Mouse (Mus musculus): ENCODE results near the gene Sestd1. TPM values are rescaled to one million over a fixed set of nuclear protein-coding genes. Genes with fewer than 3 reads are reported as not detected.
A peak's percentile ranks its signal among the peaks of the same experiment; 100 is the strongest.

The Sestd1 gene
- total and polyA plus RNA-seq, 2 experiments from 2014 or later: 28.1 to 59.9 TPM

DNA sequence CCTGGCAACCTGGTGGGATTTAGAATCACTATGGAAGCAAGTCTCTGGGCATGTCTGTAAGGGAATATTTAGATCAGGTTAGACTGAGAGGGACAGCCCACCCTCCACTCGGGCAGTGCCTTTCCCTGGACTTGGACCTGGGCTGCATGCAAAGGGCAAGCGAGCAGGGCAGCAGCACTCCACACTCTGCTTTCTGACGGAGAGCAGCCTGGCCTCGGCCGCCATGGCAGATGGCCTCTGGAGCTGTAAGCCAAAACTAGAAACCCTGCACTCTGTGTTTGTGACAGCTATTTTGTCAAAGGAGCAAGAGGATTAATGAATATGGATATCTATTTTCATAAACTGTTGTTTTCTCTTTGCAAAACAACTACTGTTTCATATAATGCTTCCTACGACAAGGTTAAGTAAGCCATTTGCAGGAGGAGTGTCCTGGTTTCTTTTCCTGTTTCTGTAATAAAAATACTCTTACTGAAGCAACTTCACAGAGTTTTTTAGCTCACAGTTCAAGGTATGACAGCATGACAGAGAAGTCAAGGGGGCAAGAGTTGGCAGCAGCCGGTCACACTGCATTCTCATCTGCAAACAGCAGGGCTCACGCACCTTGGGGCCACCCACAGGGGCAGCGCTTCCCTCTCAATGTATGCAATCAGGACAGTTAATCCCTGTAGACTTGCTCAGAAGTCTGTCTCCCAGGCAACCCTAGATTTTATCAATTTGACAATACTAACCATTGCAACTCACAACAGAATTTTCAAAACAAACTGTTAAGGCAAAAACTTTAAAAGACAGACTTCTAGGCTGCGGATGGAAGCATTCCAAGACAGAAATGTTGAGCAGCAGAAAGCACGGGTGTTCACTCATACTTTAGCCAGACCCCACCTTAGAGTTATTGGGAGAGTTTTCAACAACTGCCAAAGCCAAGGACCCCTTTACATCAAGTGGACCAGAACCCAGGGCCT, 16.6 kb downstream of the Sestd1 start:
- peak; percentile 14 for DNase-seq
- no peak overlapping the region for H3K4me2 ChIP-seq (ENCODE audit: low read depth)
- no peaks in the 10 kb centered on the region for H3K27me3 ChIP-seq (ENCODE audit: insufficient read depth, low read length)
- peak; percentile 45; the same call in 1 of the 2 replicates for ATAC-seq
- H3K4me3 ChIP-seq (ENCODE audit: low read depth, low read length): no peak overlapping the region
- no peak for TF ChIP-seq CTCF (IDR thresholded peaks at IDR 0.05; ENCODE audit: low read depth)
- H3K27ac ChIP-seq (ENCODE audit: low read depth, low read length): no peak overlapping the region
- WGBS: 39% methylated on average over 11 of the region's 11 CpGs
- H3K36me3 ChIP-seq (ENCODE audit: insufficient read depth): no peaks in the 10 kb centered on the region
- no peak overlapping the region for H3K9ac ChIP-seq
- no peaks in the 10 kb centered on the region for H3K9me3 ChIP-seq (ENCODE audit: low read length)
- peaks cover 13% of the 10 kb centered on the region for H3K4me1 ChIP-seq (ENCODE audit: insufficient read depth)

DNA sequence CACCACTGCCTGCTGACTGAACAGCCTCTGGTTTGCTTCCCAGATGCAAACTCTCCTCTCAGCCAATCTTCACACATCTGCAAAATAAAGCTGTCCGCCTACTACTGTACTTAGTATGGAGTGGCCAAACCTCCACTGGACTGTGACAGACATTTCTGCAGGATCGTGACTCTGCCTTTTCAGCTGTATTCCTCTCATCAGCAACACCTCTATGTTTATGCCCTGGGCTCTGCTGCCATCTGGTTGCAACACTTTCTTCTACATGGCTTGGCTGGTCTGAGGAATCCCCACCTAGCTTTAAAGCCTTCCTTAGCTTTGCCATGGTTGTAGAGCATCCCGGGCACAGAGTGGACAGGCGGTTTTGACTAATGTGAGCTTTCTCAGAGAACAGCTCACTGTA, 20.3 kb downstream of the Sestd1 start:
- no peak for DNase-seq
- Histone ChIP-seq H3K9me3 (ENCODE audit: low read length) (no peaks in the 10 kb centered on the region), H3K36me3 (ENCODE audit: insufficient read depth) (no peaks in the 10 kb centered on the region), H3K4me3 (ENCODE audit: low read depth, low read length) (no peak overlapping the region), H3K9ac (no peak overlapping the region), H3K27me3 (ENCODE audit: insufficient read depth, low read length) (no peaks in the 10 kb centered on the region), H3K4me1 (ENCODE audit: insufficient read depth) (peaks cover 13% of the 10 kb centered on the region), H3K4me2 (ENCODE audit: low read depth) (no peak overlapping the region), H3K27ac (ENCODE audit: low read depth, low read length) (no peak overlapping the region)
- no peak for ATAC-seq
- WGBS: 86% methylated on average over 4 of the region's 4 CpGs
- peak; percentile 30; the same call in 1 of the 2 replicates for TF ChIP-seq CTCF (IDR thresholded peaks at IDR 0.05; ENCODE audit: low read depth)

DNA sequence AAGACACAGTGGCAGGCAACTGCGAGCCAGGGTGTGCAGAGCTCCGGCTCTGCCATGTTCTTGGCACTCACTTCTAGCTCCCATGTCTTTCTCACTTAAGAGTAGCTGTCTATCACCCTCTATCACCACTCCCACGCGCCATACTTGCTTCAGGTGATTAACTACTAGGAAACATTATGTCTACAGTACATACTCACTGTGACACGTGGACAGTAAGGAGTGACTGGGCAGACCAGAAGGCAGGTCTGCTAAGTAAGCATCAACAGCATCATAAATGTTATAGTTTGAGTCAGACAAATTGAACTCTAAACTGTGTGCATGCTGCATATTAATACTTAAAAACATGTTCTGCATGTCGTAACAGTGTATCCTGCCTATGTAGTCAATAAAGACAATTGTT, 27.2 kb downstream of the Sestd1 start:
- no peak for ATAC-seq

DNA sequence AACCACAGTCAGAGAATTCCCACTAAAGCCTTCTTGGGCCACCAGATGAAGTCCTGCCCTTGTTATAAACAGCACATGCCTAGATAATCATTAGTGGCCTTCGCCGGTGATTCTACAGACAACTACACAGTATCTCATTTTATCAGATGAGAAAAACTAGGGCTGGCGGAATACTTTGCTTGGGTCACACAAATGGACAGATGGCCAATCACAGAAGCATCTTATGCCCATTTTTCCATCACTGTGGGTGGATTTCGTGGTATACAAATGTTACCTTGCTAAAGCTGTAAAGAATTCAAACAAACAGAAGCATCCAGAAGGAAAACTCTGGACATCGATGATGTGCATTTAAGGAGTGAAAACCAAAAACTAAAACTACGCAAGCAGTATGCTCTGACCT, 28.7 kb downstream of the Sestd1 start:
- no peaks in the 10 kb centered on the region for H3K9me3 ChIP-seq (ENCODE audit: low read length)
- no peak for TF ChIP-seq CTCF (IDR thresholded peaks at IDR 0.05; ENCODE audit: low read depth)
- 96% methylated on average over 6 of the region's 6 CpGs for WGBS
- no peak overlapping the region for H3K4me3 ChIP-seq (ENCODE audit: low read depth, low read length)
- H3K27ac ChIP-seq (ENCODE audit: low read depth, low read length): no peak overlapping the region
- ATAC-seq: no peak
- no peak for DNase-seq
- no peak overlapping the region for H3K4me2 ChIP-seq (ENCODE audit: low read depth)
- H3K4me1 ChIP-seq (ENCODE audit: insufficient read depth): no peaks in the 10 kb centered on the region
- H3K36me3 ChIP-seq (ENCODE audit: insufficient read depth): no peaks in the 10 kb centered on the region
- H3K9ac ChIP-seq: no peak overlapping the region
- no peaks in the 10 kb centered on the region for H3K27me3 ChIP-seq (ENCODE audit: insufficient read depth, low read length)

More for the DNA sequence above, 27.2 kb downstream of the Sestd1 start:
- Histone ChIP-seq H3K36me3 (ENCODE audit: insufficient read depth) (no peaks in the 10 kb centered on the region), H3K4me1 (ENCODE audit: insufficient read depth) (no peaks in the 10 kb centered on the region), H3K9ac (no peak overlapping the region), H3K27me3 (ENCODE audit: insufficient read depth, low read length) (no peaks in the 10 kb centered on the region), H3K4me2 (ENCODE audit: low read depth) (no peak overlapping the region), H3K4me3 (ENCODE audit: low read depth, low read length) (no peak overlapping the region), H3K9me3 (ENCODE audit: low read length) (no peaks in the 10 kb centered on the region), H3K27ac (ENCODE audit: low read depth, low read length) (no peak overlapping the region)
- WGBS: 83% methylated on average over 6 of the region's 6 CpGs
- no peak for DNase-seq
- no peak for TF ChIP-seq CTCF (IDR thresholded peaks at IDR 0.05; ENCODE audit: low read depth)

DNA sequence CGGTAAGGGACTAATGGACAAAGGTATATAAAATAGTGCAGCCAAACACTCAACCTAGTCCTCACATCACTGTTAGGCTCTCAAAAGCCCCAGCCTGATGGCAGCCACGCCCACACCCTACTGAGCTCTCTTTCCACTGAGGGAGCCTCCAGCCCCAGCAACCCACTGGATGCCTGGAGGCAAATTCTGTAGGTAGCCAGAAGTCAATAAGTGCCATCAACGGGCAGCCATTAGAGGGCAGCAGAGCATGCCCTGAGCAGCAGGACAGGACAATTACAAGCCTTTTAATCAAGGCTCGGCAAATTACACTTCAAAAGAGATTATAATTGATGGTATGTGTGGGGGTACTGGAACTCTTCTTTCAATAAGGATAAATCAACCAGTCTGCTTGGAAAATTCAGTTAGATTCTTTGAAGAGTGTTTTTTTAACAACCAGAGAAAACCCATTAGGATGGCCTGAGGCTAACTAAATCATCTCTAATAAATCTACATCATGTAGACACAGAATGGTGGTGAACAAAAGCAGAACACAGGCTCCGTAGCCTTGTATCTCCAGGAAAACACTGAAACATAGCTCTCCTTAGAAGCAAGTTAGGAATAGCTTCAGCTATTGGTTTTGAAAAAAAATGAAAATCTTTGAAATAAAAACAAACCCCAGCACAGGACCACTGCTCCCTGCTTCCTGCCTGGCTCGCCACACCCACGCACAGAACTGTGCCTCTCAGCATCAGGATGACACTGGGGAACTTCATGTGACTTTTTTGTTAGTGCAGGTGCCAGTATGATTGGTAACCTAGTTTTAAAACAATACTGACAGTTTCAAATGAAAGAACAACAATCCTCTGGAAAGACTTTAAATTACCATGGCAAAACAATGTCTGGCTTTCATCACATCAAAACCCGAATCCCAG, 30.4 kb downstream of the Sestd1 start:
- H3K9ac ChIP-seq: no peak overlapping the region
- H3K9me3 ChIP-seq (ENCODE audit: low read length): no peaks in the 10 kb centered on the region
- no peaks in the 10 kb centered on the region; the same call in 1 of the 2 replicates for H3K36me3 ChIP-seq (ENCODE audit: insufficient read depth)
- DNase-seq (peak; percentile 36), ATAC-seq (peak; percentile 30; the same call in 1 of the 2 replicates)
- no peak overlapping the region for H3K4me2 ChIP-seq (ENCODE audit: low read depth)
- TF ChIP-seq CTCF (IDR thresholded peaks at IDR 0.05; ENCODE audit: low read depth): peak; percentile 74
- no peaks in the 10 kb centered on the region for H3K27me3 ChIP-seq (ENCODE audit: insufficient read depth, low read length)
- H3K4me1 ChIP-seq (ENCODE audit: insufficient read depth): no peaks in the 10 kb centered on the region
- 36% methylated on average over 8 of the region's 8 CpGs for WGBS
- H3K27ac ChIP-seq (ENCODE audit: low read depth, low read length): no peak overlapping the region
- H3K4me3 ChIP-seq (ENCODE audit: low read depth, low read length): no peak overlapping the region

DNA sequence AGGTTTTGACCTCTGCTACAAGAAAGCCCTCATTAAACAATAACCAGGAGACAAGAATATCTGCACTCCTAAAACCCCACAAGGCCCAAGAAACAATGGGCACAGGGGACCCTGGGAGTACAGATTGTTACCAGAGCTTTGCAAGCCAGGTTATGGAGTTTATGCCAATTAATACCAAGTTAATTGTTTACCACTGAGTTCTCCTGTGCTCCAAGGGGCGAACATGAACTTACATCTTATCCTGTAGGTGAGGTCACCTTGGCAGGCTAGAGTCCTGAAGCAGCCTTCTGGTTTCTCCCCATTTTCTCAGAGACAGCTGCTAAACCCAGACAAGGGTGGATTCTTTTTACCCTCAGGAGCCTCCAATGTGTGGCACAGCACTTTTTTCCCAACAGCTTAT, 32.0 kb downstream of the Sestd1 start:
- ATAC-seq (no peak), DNase-seq (no peak)
- H3K36me3 ChIP-seq (ENCODE audit: insufficient read depth): peaks cover 9% of the 10 kb centered on the region
- 75% methylated on average over 1 of the region's 1 CpGs for WGBS
- no peak for TF ChIP-seq CTCF (IDR thresholded peaks at IDR 0.05; ENCODE audit: low read depth)
- no peak overlapping the region for H3K4me2 ChIP-seq (ENCODE audit: low read depth)
- H3K9me3 ChIP-seq (ENCODE audit: low read length): no peaks in the 10 kb centered on the region
- H3K27ac ChIP-seq (ENCODE audit: low read depth, low read length): no peak overlapping the region
- no peaks in the 10 kb centered on the region for H3K27me3 ChIP-seq (ENCODE audit: insufficient read depth, low read length)
- no peaks in the 10 kb centered on the region for H3K4me1 ChIP-seq (ENCODE audit: insufficient read depth)
- H3K4me3 ChIP-seq (ENCODE audit: low read depth, low read length): no peak overlapping the region
- no peak overlapping the region for H3K9ac ChIP-seq
